Mouse (Mus musculus) forebrain, embryonic 12.5 days (tissue): Measurements from ENCODE around the gene Eif2ak2. TPM values are rescaled to one million over a fixed set of nuclear protein-coding genes. Genes with fewer than 3 reads are reported as not detected.

ENCODE experiments used
- ATAC-seq: fragments of 200-750 bp; cut with Nextera tagmentation; 2 replicates; pipeline ENCODE4 v1.8.0; 2017; ENCODE audit warnings: moderate TSS enrichment; ENCODE audit not compliant: low FRiP score
- H3K27ac ChIP-seq: fragments of 300-500 bp; sonication (generic); 2 replicates; pipeline ENCODE4 v1.5.1; 2016; ENCODE audit warnings: mild to moderate bottlenecking
- H3K27me3 ChIP-seq: fragments of 300-500 bp; sonication (generic); 2 replicates; pipeline ENCODE4 v1.6.1; 2016; ENCODE audit warnings: mild to moderate bottlenecking
- H3K36me3 ChIP-seq: fragments of 300-500 bp; sonication (generic); replicated peaks from 2 replicates; pipeline ENCODE4 v1.6.1; 2016; ENCODE audit warnings: mild to moderate bottlenecking
- H3K4me1 ChIP-seq: fragments of 300-500 bp; sonication (generic); 2 replicates; pipeline ENCODE4 v1.6.1; 2016
- H3K4me2 ChIP-seq: fragments of 300-500 bp; sonication (generic); 2 replicates; pipeline ENCODE4 v1.6.1; 2016; ENCODE audit warnings: mild to moderate bottlenecking, moderate library complexity
- H3K4me3 ChIP-seq: fragments of 300-500 bp; sonication (generic); replicated peaks from 2 replicates; pipeline ENCODE4 v1.5.1; 2016; ENCODE audit warnings: mild to moderate bottlenecking
- H3K9ac ChIP-seq: fragments of 300-500 bp; sonication (generic); 2 replicates; pipeline ENCODE4 v1.6.1; 2016; ENCODE audit warnings: mild to moderate bottlenecking
- H3K9me3 ChIP-seq: fragments of 300-500 bp; sonication (generic); 2 replicates; pipeline ENCODE4 v1.6.1; 2016
- WGBS: fragments of 180-500 bp; shearing (Covaris S2); methylation state at CpG from one replicate; pipeline ENCODE4 v1.1.7; 2016; 5-methylcytosine and 5-hydroxymethylcytosine counted together
- polyA plus RNA-seq: library from polyadenylated mRNA; unstranded; fragments of >200 nt; fragmentation: Nextera tagmentation; extraction: Ambion mirVana; gene quantifications from 2 replicates; pipeline ENCODE4 v1.2.1, GENCODE M21; 2016

Eif2ak2 gene
- polyA plus RNA-seq, result 6.5 and 7.4 TPM in 2 replicates

DNA sequence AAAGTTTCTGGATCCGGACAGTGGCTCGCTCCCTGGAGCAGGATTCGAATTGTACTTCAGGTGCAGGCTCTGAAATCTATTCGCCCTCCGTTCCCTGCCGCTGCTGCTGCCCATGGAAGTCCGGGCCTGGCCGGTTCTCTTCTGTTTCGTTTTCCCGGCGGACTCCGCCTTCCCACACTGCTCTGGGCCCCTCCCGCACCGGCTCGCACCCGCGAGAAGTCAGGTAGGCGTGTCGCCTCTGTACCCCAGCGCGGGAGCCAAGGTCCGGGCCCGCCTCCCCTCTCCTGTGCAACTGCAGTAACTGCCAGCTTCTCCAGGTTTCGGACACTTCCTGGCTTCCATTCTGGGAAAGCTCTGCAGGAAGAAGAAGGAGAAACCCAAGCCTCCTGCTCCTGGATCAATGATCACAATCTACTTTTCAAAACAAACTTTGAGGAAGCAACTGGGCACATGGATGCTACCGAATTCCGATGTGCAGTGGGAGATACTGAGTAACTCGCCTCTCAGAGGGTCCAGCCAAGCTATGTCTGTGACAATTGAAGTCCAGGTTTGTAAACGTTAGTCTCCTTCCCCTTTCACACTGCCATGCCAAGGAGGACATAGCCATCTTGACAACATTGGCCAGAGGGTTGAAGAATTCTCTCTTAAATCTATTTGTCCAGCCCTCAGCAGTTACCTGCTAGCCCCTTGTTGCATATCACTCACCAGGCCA is at the start of gene Eif2ak2:
Gene Eif2ak2, minus strand, starts transcription at position 173 of the 712 bp plus-strand sequence.
- peaks cover 3% of the 10 kb centered on the region; the same call in 1 of the 2 replicates for H3K36me3 ChIP-seq
- 0 out of 2 replicates have a peak within 1 kb of the TSS, but pooled peaks have one; percentile 0 for H3K27ac ChIP-seq
- WGBS, result 3% methylated on average over 28 of the region's 28 CpGs
- H3K9me3 ChIP-seq, result no peaks in the 10 kb centered on the region
- H3K4me1 ChIP-seq, result peaks cover 16% of the 10 kb centered on the region
- peak within 1 kb of the TSS; percentile 47 for H3K9ac ChIP-seq
- H3K4me2 ChIP-seq, result peak within 1 kb of the TSS; percentile 64
- peak within 1 kb of the TSS; percentile 45 for H3K4me3 ChIP-seq
- peak; percentile 91 for ATAC-seq
- no peaks in the 10 kb centered on the region for H3K27me3 ChIP-seq

DNA sequence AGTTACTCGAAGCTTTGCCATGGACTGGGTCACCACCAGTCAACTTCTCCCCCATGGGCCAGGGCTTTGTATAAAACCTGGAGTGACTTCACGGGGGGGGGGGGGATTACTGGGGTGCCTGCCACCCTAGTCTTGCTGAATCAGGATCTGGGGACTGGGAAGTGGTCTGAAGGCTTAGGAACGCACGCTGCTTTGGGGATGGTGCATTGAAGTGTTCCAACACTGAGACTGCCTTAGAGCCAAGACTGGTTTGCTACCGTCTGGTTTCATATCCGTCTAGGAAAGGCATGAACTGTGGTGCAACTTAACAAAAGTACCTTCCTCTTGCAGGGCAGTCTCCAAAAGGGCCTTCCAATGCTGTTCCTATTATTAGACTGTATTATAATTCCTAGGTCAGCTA is 35.3 kb upstream of the Eif2ak2 start:
- 0 out of 2 replicates have a peak overlapping the region, but pooled peaks have one; percentile 63 for H3K4me3 ChIP-seq
- no peaks in the 10 kb centered on the region for H3K27me3 ChIP-seq
- H3K36me3 ChIP-seq, result peaks cover 33% of the 10 kb centered on the region
- no peak overlapping the region for H3K27ac ChIP-seq
- peaks cover 18% of the 10 kb centered on the region for H3K4me1 ChIP-seq
- no peak for ATAC-seq
- H3K9ac ChIP-seq, result no peak overlapping the region
- H3K9me3 ChIP-seq, result no peaks in the 10 kb centered on the region
- H3K4me2 ChIP-seq, result peak overlapping the region; percentile 69
- 39% methylated on average over 6 of the region's 6 CpGs for WGBS

DNA sequence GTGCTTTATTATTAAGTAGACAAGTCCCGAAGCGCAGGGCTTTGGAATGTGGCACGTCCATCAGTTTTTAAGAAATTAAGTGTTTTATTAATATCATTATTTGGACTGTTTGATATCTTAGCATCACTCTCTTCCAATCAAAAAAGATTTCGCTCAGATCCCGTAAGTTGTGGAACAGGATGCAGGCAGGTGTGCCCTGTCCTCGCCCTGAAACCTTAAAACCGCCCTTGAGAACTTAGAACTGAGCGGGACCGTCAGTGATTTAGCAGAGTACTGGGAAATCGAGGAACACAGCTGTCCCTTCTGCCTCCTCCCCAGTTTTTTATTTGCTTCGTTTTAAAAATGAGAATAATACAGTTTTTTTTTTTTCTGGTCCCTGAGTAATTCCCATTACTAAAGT is 34.5 kb upstream of the Eif2ak2 start:
- peaks cover 26% of the 10 kb centered on the region for H3K36me3 ChIP-seq
- peak overlapping the region; percentile 63 for H3K4me3 ChIP-seq
- ATAC-seq, result peak; percentile 20; the same call in 1 of the 2 replicates
- no peaks in the 10 kb centered on the region for H3K27me3 ChIP-seq
- peak overlapping the region; percentile 69 for H3K4me2 ChIP-seq
- peaks cover 18% of the 10 kb centered on the region for H3K4me1 ChIP-seq
- peak overlapping the region; percentile 74 for H3K9ac ChIP-seq
- peak overlapping the region; percentile 81 for H3K27ac ChIP-seq
- H3K9me3 ChIP-seq, result no peaks in the 10 kb centered on the region
- 3% methylated on average over 11 of the region's 11 CpGs for WGBS

DNA sequence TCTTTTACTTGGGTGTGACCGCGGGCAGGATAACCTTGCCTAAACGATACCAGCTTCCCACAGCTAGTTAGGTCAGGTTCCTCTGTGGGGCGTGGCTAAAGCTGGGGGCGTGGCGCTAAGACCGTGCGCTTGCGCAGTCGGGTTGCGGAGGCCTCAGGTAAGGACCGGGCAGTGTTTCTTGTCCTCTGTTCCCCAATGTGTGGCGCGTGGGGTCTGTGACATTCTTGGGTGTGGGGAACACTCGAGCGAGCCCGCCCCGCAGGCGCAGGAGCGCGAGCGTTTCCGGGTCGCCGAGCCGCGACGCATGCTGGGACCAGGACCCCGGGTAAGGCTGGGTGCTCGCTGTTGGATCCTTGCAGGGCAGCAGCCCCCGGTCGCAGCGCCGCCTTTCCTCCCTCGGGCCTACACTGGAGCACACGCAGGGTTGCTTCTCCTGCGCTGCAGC is 34.0 kb upstream of the Eif2ak2 start, which contains the start of gene Cebpzos:
Gene Cebpzos, plus strand, starts transcription at position 132 of the 445 bp plus-strand sequence.
- H3K9me3 ChIP-seq, result no peaks in the 10 kb centered on the region
- no peaks in the 10 kb centered on the region for H3K27me3 ChIP-seq
- H3K4me2 ChIP-seq, result peak within 1 kb of the TSS; percentile 69
- H3K9ac ChIP-seq, result peak within 1 kb of the TSS; percentile 74
- H3K36me3 ChIP-seq, result peaks cover 21% of the 10 kb centered on the region
- WGBS, result 0% methylated on average over 33 of the region's 37 CpGs
- H3K4me3 ChIP-seq, result peak within 1 kb of the TSS; percentile 63
- peaks cover 18% of the 10 kb centered on the region for H3K4me1 ChIP-seq
- peak; percentile 95 for ATAC-seq
- H3K27ac ChIP-seq, result peak within 1 kb of the TSS; percentile 81

DNA sequence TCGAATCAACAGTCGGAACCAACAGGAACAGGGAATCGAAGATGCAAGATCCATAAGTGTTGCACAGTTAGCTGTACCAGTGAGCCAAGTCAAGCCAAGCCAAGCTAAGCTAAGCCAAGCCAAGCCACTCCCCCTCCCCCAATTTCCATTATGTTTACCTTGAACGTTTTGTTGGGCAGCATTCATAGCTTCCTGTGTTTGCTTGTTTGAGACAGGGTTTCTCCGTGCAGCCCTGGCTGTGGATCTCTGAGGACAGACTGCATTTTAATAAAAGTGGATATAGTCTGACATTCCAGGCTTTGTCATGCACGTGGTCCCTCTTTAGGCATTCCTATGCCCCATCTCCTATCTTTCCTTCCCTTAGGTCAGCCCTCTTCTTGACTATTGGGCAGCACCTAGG is 33.4 kb upstream of the Eif2ak2 start:
- Histone ChIP-seq H3K36me3 (peaks cover 16% of the 10 kb centered on the region), H3K27ac (peak overlapping the region; percentile 81; the same call in 1 of the 2 replicates), H3K27me3 (no peaks in the 10 kb centered on the region), H3K4me1 (peaks cover 18% of the 10 kb centered on the region), H3K9me3 (no peaks in the 10 kb centered on the region), H3K4me3 (peak overlapping the region; percentile 63), H3K9ac (0 out of 2 replicates have a peak overlapping the region, but pooled peaks have one; percentile 74), H3K4me2 (peak overlapping the region; percentile 69)
- ATAC-seq, result peak; percentile 15
- 59% methylated on average over 6 of the region's 6 CpGs for WGBS

DNA sequence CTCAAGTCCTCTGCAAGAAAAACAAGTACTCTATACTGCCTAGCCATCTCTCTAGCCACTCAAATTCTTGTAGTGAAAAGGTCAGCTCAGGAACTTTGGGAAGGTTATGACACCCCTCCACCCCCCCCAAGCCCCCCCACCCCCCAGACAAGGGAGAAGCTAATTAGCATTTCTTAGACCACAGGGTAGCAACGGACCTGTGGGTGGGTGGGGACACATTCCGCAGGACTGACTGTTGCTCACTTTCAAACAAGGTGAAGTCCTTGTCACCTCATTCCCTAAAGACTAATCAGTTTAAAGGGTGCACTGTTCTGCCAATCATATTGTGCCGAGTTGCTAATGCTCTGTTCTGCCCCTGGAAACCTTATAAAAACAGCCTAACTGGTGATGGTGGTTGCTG is 31.5 kb upstream of the Eif2ak2 start:
- H3K9me3 ChIP-seq, result no peaks in the 10 kb centered on the region
- ATAC-seq, result no peak
- 73% methylated on average over 3 of the region's 3 CpGs for WGBS
- H3K36me3 ChIP-seq, result no peaks in the 10 kb centered on the region
- no peak overlapping the region for H3K9ac ChIP-seq
- H3K4me3 ChIP-seq, result no peak overlapping the region
- H3K4me2 ChIP-seq, result no peak overlapping the region
- H3K4me1 ChIP-seq, result peaks cover 18% of the 10 kb centered on the region
- no peak overlapping the region for H3K27ac ChIP-seq
- H3K27me3 ChIP-seq, result no peaks in the 10 kb centered on the region

DNA sequence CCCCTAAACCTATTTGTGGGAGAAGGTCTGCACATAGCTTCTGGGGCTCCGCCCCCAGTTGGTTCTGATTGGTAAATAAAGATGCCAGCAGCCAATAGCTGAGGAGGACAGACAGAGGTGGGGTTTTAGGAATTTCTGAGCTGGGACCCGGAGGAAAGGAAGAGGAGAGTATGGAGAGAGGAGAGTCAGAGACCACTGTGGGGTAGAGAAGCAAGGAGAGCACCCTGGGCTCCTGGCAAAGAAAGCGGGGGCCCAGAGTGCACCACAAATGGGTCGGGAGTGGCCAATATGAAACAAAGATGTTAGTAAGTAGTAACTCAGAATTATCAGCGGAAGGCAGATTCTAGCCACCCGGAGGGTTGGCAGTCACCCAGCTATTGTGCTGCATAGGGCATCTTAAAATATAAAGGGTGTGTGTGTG is 30.5 kb upstream of the Eif2ak2 start:
- 35% methylated on average over 6 of the region's 6 CpGs for WGBS
- Histone ChIP-seq H3K27me3 (no peaks in the 10 kb centered on the region; the same call in 1 of the 2 replicates), H3K36me3 (no peaks in the 10 kb centered on the region), H3K4me2 (peak overlapping the region; percentile 47), H3K9me3 (no peaks in the 10 kb centered on the region), H3K9ac (no peak overlapping the region), H3K27ac (no peak overlapping the region), H3K4me1 (peaks cover 16% of the 10 kb centered on the region), H3K4me3 (peak overlapping the region; percentile 37)
- peak; percentile 67 for ATAC-seq

DNA sequence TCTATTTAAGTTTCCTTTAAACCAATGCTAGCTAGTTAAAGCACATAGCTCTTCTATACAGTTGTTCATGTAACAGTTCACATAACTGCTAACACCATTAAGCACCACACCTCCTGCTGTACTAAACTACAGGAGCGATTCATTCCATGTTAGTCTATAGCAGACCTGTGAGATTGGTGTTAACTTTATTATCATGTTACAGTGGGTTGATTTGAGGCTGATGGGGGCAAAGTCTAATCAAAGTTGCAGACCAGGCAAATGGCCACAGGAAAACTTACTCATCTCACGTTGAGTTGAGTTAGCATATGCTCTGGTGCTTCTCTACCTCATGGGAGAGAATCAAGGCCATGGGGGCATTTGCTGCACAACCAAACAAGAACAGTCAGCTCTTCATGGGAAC is 27.0 kb upstream of the Eif2ak2 start:
- 82% methylated on average over 2 of the region's 2 CpGs for WGBS
- Histone ChIP-seq H3K27ac (no peak overlapping the region), H3K4me3 (no peak overlapping the region), H3K9ac (no peak overlapping the region), H3K27me3 (no peaks in the 10 kb centered on the region; the same call in 1 of the 2 replicates), H3K4me1 (no peaks in the 10 kb centered on the region), H3K4me2 (no peak overlapping the region), H3K9me3 (no peaks in the 10 kb centered on the region), H3K36me3 (no peaks in the 10 kb centered on the region)
- no peak for ATAC-seq

DNA sequence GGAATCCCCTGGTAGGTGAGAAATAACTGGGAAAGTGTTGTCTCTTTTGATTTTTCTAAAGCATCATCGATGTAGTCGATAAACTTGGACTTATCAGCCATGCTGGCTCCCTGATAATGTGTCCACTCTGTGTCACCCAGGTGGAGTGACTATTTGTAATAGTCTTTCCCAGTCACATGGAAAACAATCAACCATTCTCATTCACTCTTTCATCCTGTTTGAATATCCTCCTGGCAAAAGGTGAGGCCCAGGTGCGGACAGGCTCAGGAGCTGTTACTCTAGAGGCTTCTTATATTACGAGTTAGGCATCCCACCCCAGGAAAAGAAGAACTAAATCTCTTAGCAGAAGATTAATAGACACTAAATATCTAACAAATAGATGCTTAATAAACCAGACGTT is 24.5 kb upstream of the Eif2ak2 start, which contains the start of gene Sult6b1:
Gene Sult6b1, minus strand, starts transcription at position 101 of the 400 bp plus-strand sequence.
- H3K36me3 ChIP-seq, result no peaks in the 10 kb centered on the region
- H3K9me3 ChIP-seq, result no peaks in the 10 kb centered on the region
- ATAC-seq, result no peak
- 85% methylated on average over 5 of the region's 5 CpGs for WGBS
- H3K4me1 ChIP-seq, result no peaks in the 10 kb centered on the region
- H3K4me2 ChIP-seq, result no peak within 1 kb of the TSS
- H3K27ac ChIP-seq, result no peak within 1 kb of the TSS
- H3K4me3 ChIP-seq, result no peak within 1 kb of the TSS
- H3K27me3 ChIP-seq, result no peaks in the 10 kb centered on the region; the same call in 1 of the 2 replicates
- no peak within 1 kb of the TSS for H3K9ac ChIP-seq

DNA sequence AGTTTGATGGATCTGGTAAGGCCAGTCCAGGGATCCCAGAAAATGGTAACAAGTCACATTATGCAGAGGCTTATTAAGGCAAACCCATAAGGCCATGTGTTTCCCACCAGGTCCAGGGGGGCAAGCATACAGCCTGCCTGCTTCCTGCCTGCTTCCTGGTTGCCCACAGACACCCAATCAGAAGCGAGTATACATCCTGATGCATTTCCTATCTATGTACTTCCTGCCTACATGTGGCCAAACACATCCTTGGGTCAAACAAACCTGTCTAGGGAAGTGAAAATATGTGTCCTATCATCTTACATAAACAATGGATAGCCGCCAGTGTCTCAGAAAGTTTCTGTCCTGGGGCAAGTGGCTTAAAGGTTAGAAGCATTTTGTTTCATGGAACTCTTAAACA is 20.8 kb upstream of the Eif2ak2 start:
- no peaks in the 10 kb centered on the region for H3K27me3 ChIP-seq
- H3K4me1 ChIP-seq, result no peaks in the 10 kb centered on the region
- no peaks in the 10 kb centered on the region for H3K36me3 ChIP-seq
- no peaks in the 10 kb centered on the region for H3K9me3 ChIP-seq
- H3K4me2 ChIP-seq, result no peak overlapping the region
- no peak overlapping the region for H3K9ac ChIP-seq
- ATAC-seq, result no peak
- no peak overlapping the region for H3K27ac ChIP-seq
- whole genome bisulfite sequencing, result 81% methylated on average over 2 of the region's 2 CpGs
- no peak overlapping the region for H3K4me3 ChIP-seq

DNA sequence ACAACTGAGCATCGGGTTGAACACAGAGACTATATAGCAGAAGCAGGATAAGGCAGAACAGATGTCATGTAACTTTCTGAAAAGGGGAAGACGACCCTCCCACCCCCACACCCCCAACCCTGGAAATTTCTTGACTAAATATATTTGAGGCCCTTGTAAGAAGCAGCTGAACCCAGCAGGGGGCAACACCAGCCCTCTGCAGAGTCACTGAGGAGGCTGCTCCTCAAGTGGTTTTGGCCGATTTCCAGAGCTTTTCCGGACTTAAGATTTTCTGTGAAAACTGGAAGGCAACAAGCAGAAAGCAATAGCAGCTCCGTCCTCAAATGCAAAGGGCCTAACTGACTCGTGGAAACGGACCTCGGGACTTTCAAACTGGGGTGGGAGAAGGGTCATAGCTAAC is 13.0 kb upstream of the Eif2ak2 start:
- Histone ChIP-seq H3K27me3 (no peaks in the 10 kb centered on the region), H3K9ac (no peak overlapping the region), H3K4me1 (no peaks in the 10 kb centered on the region), H3K27ac (no peak overlapping the region), H3K36me3 (no peaks in the 10 kb centered on the region), H3K4me3 (no peak overlapping the region), H3K4me2 (no peak overlapping the region), H3K9me3 (no peaks in the 10 kb centered on the region)
- no peak for ATAC-seq
- WGBS, result 44% methylated on average over 8 of the region's 8 CpGs

DNA sequence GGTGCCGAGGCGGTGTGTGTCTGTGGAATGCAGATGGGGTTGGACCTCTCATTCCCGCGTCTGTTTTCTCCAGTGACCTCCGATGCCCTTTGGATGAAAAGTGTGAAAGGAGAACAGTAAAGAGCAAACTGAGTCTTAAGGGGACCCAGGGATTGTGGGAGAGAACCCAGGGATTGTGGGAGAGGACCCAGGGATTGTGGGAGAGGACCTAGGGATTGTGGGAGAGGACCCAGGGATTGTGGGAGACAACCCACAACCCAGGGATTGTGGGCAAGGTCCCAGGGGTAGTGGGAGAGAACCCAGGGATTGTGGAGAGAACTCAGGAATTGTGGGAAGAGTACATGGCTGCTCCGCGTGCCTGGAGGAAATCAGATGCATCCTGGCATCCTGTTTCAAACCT is 12.6 kb upstream of the Eif2ak2 start:
- Histone ChIP-seq H3K36me3 (no peaks in the 10 kb centered on the region), H3K27me3 (no peaks in the 10 kb centered on the region), H3K9me3 (no peaks in the 10 kb centered on the region), H3K4me1 (no peaks in the 10 kb centered on the region), H3K4me2 (no peak overlapping the region), H3K9ac (no peak overlapping the region), H3K4me3 (no peak overlapping the region), H3K27ac (no peak overlapping the region)
- ATAC-seq, result no peak
- WGBS, result 84% methylated on average over 7 of the region's 7 CpGs
